Mouse (Mus musculus): ENCODE measurements around the gene Gm21560. TPM values are rescaled to one million over a fixed set of nuclear protein-coding genes. Genes with fewer than 3 reads are reported as not detected.

Gm21560 gene
- total RNA-seq (2023), result not detected

GRCm38 (mm10) chr14:6219192-6219591 lies at the start of gene Gm21560:
Gm21560 (minus strand) TSS chr14:6219292.

Other genes starting within 250 kb of the Gm21560 start
- not detected for gene Gm3453, start 240.2 kb downstream of the Gm21560 start, total RNA-seq (2023)
- gene Gm6337, start 161.0 kb downstream of the Gm21560 start, total RNA-seq (2023), result not detected
- not detected for gene Gm8206, start 125.3 kb downstream of the Gm21560 start, total RNA-seq (2023)
- not detected for gene Gm3468, start 110.6 kb downstream of the Gm21560 start, total RNA-seq (2023)
- not detected for gene Gm3476, start 93.5 kb downstream of the Gm21560 start, total RNA-seq (2023)
- 0.83 TPM for gene Gm3411, start 68.0 kb upstream of the Gm21560 start, total RNA-seq (2023)
- not detected for gene Gm21103, start 85.6 kb upstream of the Gm21560 start, total RNA-seq (2023)
- not detected for gene Gm3618, start 124.4 kb upstream of the Gm21560 start, total RNA-seq (2023)
- gene Gm16440, start 171.0 kb upstream of the Gm21560 start, total RNA-seq (2023), result not detected
- gene Gm3591, start 193.2 kb upstream of the Gm21560 start, total RNA-seq (2023), result not detected
- not detected for gene Gm3594, start 225.3 kb upstream of the Gm21560 start, total RNA-seq (2023)